Comparison of ENCODE assay signal across 12 mouse cellular contexts in the genomic region with DNA sequence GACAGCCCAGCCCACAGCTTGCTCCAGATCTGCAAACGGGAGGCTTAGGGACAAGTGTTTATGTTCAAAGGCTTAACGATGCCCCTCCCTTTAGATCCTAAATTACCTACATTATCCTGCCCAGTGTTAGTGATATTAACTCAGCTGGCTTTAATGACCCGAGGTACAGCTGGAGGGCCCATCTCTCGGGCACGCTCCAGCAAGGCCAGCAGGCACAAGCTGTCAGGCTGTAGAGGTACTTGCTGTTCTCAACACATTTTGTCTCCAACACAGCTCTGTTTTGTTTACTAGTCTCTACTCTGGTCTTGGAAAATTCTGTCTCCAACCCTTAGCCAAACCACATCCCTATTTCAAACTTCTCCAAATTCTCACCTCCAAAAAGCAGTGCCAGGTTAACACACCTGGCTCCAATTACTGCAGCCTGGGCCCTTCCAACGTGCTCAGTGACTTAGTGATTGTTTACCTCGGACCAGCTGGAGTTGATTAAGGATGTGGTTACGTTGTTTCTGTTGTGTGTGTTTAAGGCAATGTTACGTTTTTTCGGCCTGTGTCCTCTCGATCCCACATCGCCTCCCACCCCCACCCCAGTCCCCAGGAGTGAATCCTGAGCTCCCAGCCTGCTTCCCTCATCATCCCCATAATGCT.
A peak's percentile ranks its signal among the peaks of the same experiment; 100 is the strongest.
DNase-seq lines count a peak whose midpoint lies in the region; ATAC-seq and TF ChIP-seq lines count a peak whose summit lies in the region.
"Had no signal": no experiment of that assay in that cellular context is flagged by ENCODE, and none has a peak within 500 bp of the region (broad histone marks: within the 10 kb centered on the region; RNA-seq: fewer than 3 reads in every experiment).

No protein-coding gene starts in this region.

- no peak overlapping the region for H3K27ac ChIP-seq in kidney, embryonic 14.5 days (ENCODE audit: low read depth, low read length)
- H3K27ac ChIP-seq in embryonic facial prominence, embryonic 13.5 days, result peak overlapping the region; percentile 88
- H3K27ac ChIP-seq in lung, postnatal 0 days (ENCODE audit: low read length), result peak overlapping the region; percentile 47
- H3K27ac ChIP-seq: neural tube, embryonic 12.5 days had no signal

- TF ChIP-seq CTCF in lung, postnatal 0 days (IDR thresholded peaks at IDR 0.05), result no peak

- H3K9me3 ChIP-seq in kidney, embryonic 14.5 days (ENCODE audit: control insufficient read depth, low read length), result no peaks in the 10 kb centered on the region
- H3K9me3 ChIP-seq in embryonic facial prominence, embryonic 13.5 days, result no peaks in the 10 kb centered on the region
- no peaks in the 10 kb centered on the region for H3K9me3 ChIP-seq in lung, postnatal 0 days (ENCODE audit: low read length)
- H3K9me3 ChIP-seq: megakaryocyte, embryonic 14.5 days; neural tube, embryonic 12.5 days had no signal

- peak; percentile 74 for TF ChIP-seq EP300 in lung, postnatal 0 days (IDR thresholded peaks at IDR 0.05)

- DNase-seq in kidney, adult 11 months, result no peak
- DNase-seq in embryo, embryonic 10 days (ENCODE audit: low spot score), result peak; percentile 82
- DNase-seq in lung, postnatal 0 days (ENCODE audit: low spot score), result peak; percentile 57
- no peak for DNase-seq in cerebellum, postnatal 14 days
- no peak for DNase-seq in layer of hippocampus, adult 9-10 months (ENCODE audit: low spot score)
- no peak for DNase-seq in layer of hippocampus, postnatal 10 days (ENCODE audit: low spot score in 2 of 2)
- DNase-seq: gastrocnemius, postnatal 36 days; thymus, postnatal 36 days had no signal

- no peak overlapping the region for H3K4me3 ChIP-seq in kidney, embryonic 14.5 days (ENCODE audit: low read length)
- H3K4me3 ChIP-seq in embryonic facial prominence, embryonic 13.5 days, result no peak overlapping the region
- H3K4me3 ChIP-seq in lung, postnatal 0 days (ENCODE audit: low read depth, low read length), result no peak overlapping the region
- H3K4me3 ChIP-seq: megakaryocyte, embryonic 14.5 days; neural tube, embryonic 12.5 days had no signal

- H3K9ac ChIP-seq in kidney, embryonic 14.5 days (ENCODE audit: low read depth, low read length), result no peak overlapping the region
- H3K9ac ChIP-seq in embryonic facial prominence, embryonic 13.5 days, result no peak overlapping the region
- H3K9ac ChIP-seq in lung, postnatal 0 days (replicated peaks; ENCODE audit: low read depth), result no peak overlapping the region
- H3K9ac ChIP-seq: neural tube, embryonic 12.5 days had no signal

- H3K36me3 ChIP-seq in kidney, embryonic 14.5 days (ENCODE audit: control insufficient read depth, insufficient read depth, low read length), result no peaks in the 10 kb centered on the region
- H3K36me3 ChIP-seq in embryonic facial prominence, embryonic 13.5 days, result no peaks in the 10 kb centered on the region
- H3K36me3 ChIP-seq in lung, postnatal 0 days (ENCODE audit: insufficient read depth, low read length), result no peaks in the 10 kb centered on the region
- H3K36me3 ChIP-seq: neural tube, embryonic 12.5 days had no signal

- no peaks in the 10 kb centered on the region for H3K27me3 ChIP-seq in kidney, embryonic 14.5 days (ENCODE audit: control insufficient read depth, insufficient read depth, low read length)
- no peaks in the 10 kb centered on the region for H3K27me3 ChIP-seq in embryonic facial prominence, embryonic 13.5 days
- no peaks in the 10 kb centered on the region for H3K27me3 ChIP-seq in lung, postnatal 0 days (replicated peaks; ENCODE audit: insufficient read depth, low read length)
- H3K27me3 ChIP-seq: megakaryocyte, embryonic 14.5 days; neural tube, embryonic 12.5 days had no signal

- peak; percentile 82 for ATAC-seq in kidney, embryonic 14.5 days (ENCODE audit: low FRiP score, low TSS enrichment)
- ATAC-seq in embryonic facial prominence, embryonic 13.5 days (ENCODE audit: insufficient number of reproducible peaks, insufficient read depth, low FRiP score, low TSS enrichment, low read depth), result peak; percentile 71
- ATAC-seq in lung, postnatal 0 days, result peak; percentile 82

- peaks cover 28% of the 10 kb centered on the region for H3K4me1 ChIP-seq in kidney, embryonic 14.5 days (ENCODE audit: control insufficient read depth, insufficient read depth, low read length)
- H3K4me1 ChIP-seq in embryonic facial prominence, embryonic 13.5 days, result peaks cover 62% of the 10 kb centered on the region
- H3K4me1 ChIP-seq in lung, postnatal 0 days (ENCODE audit: insufficient read depth, low read depth, low read length), result 0 out of 2 replicates have a peak, but pooled peaks cover 3% of the 10 kb centered on the region

- 15% methylated on average over 12 of the region's 12 CpGs for WGBS in kidney, embryonic 14.5 days
- WGBS in embryonic facial prominence, embryonic 13.5 days, result 11% methylated on average over 12 of the region's 12 CpGs
- WGBS in lung, postnatal 0 days, result 29% methylated on average over 12 of the region's 12 CpGs

- H3K4me2 ChIP-seq in kidney, embryonic 14.5 days (replicated peaks; ENCODE audit: low read depth, low read length), result no peak overlapping the region
- H3K4me2 ChIP-seq in embryonic facial prominence, embryonic 13.5 days, result peak overlapping the region; percentile 30
- H3K4me2 ChIP-seq in lung, postnatal 0 days (replicated peaks; ENCODE audit: low read depth, low read length), result no peak overlapping the region
- H3K4me2 ChIP-seq: neural tube, embryonic 12.5 days had no signal

Comparison
In these comparisons a context has a peak if more than half of its experiments do, and no peak if none do; other contexts are left out.
1. DNase-seq: peak in embryo, embryonic 10 days (single experiment) and lung, postnatal 0 days (single experiment); none in kidney, adult 11 months (single experiment), cerebellum, postnatal 14 days (0 of 2), layer of hippocampus, adult 9-10 months (single experiment) and layer of hippocampus, postnatal 10 days (0 of 2).
2. Peak in every context shown above with its lines, with median percentiles within 50 percentile points of each other: ATAC-seq.